Mouse (Mus musculus) erythroblast, embryonic 14.5 days (primary cell): ENCODE data around the gene Lhx4.

ENCODE experiments used
- GATA1 ChIP-seq: IDR thresholded peaks from 2 replicates; pipeline ENCODE4 v1.6.1; 2012; ENCODE audit warnings: low read length, inconsistent platforms, mixed read lengths
- TAL1 ChIP-seq: IDR thresholded peaks from 3 replicates; pipeline ENCODE4 v1.6.1; 2012; ENCODE audit warnings: low read length, inconsistent platforms, mixed read lengths

DNA sequence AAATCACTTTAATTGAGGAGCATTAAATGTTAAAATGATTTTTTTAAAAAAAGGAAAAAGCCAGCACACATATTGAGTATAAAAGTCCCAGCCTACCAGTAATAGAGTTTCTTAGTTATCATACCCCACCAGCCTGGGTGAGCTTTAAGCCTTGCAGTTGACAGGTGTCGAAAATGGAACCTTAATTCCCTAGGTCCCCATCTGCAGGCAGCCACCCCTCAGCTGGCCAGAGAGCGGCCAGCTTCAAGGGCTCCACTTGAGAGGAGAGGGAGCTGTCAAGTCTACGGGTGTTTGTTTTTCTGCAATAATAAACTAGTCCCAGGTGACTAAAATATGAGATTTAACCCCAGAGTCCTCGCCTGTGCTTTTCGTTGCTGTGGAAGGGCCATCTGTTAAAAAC, 58.0 kb downstream of the Lhx4 start:
- TF ChIP-seq GATA1: no peak
- TF ChIP-seq TAL1: no peak
